Mouse (Mus musculus) adrenal gland, adult (tissue): ENCODE data around the gene Amacr.

Source experiments
- DNase-seq, 2 experiments: peaks; one replicate each; pipeline ENCODE4 v3.0.0; 2022 to 2023; ENCODE audit warnings: low spot score in 1 of 2; ENCODE audit not compliant: inconsistent age in 2 of 2

The Amacr gene

DNA sequence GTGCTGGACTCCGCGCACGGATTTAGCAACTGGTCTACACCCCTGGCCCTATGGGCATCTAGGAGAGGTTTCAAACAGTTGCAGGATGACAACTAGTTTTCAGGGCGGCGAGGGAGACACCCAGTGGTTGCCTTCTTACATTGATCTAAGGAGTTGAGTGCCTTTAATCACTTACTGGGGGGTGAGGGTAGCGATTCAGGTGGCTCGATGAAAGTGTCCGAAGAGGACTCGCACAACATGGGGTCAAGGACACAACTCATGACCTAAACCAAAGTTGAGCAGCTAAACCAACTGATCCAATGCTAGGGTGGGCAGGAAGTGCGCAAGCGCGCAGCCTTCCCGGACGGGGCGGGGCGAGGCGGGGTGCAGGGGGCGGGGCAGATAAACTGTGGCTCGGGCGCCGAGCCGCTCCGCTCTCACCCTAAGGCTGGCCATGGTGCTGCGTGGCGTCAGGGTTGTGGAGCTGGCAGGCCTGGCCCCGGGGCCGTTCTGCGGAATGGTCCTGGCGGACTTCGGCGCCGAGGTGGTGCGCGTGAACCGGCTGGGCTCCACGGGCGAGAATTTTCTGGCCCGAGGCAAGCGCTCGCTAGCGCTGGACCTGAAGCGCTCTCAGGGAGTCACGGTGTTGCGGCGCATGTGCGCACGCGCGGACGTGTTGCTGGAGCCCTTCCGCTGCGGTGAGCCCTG, at the start of gene Amacr:
Gene Amacr, plus strand, starts transcription at position 380 of the 687 bp plus-strand sequence.
- peak; percentile 92 to 98 for DNase-seq

DNA sequence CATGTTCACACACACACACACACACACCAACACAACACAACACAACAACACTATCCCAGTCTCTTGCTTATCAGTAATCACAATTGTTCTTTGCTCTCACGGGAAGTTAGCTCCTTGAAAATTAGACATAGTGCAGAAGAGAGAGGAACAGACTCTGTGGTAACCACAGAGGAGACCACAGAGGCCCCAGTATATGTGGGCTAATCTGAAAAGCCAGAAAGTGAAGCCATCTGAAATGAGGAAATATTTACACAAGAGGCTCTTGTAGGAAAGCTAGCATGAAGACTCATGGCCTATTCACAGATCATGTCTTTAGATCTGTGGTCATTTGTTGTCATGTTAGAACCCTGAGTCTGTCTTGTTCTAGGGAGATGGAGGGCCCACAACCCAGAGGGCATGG, 47.6 kb upstream of the Amacr start:
- no peak for DNase-seq

DNA sequence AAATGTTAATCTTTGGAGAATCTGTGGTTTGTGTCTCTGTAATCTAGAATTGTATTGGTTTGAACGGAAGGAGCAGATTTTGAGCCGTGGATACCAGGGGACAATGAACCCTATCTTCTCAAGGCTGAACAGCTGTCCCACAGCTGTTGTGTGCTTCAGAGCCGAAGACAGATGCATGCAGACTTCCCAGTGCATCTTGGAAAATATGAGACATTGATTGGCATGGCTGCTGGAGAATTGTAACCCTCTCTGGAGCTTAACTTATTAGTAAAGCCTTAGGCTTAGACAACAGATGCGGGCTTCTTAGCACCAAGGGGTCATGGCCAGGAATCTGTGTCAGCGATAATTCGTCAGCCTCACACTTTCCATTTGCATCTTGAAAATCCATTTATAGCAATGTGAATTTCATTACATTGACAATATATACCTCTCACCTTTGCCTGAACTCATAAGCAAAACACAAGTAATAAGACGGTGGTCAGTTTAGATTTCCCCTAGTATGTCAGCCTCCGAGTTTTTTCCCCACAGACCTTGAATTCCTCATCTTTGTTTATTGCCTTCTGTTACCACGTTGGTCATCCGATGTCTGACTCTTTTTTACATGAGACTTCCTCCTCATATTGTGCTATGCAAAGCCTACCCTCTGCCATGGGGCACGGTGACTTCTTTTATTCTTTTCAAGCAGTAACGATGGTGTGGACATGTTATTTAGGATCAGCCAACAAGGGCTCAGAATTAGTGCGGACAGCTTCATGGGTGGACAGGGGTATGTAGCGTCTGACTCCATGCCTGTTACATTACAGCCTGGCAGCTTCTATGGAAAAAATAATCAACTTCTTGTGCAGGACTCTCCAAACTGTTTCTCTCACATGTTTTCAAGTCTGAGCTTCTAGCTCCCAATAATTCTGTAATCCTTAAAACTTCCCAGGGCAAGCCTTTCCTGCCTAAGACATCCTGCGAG, 41.1 kb upstream of the Amacr start:
- DNase-seq, result no peak

DNA sequence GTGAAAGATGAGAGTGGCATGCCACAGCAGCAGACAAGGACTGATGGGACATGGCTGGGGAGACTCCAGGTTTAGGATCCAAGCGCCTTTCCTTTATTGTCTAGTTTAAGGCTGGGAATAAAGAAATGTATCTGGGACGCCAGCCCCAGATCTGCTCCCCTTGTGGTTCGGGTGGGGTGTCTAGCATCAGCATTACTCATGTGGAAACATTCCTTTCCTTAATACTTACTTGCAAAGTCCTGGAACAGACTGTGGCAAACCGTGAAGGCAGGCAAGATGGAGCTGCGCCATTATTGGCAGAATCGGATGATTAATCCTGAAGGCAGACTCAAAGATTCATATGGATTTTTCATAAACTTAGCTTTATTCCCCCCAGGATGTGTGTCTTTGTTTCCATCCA, 39.7 kb upstream of the Amacr start:
- no peak for DNase-seq

DNA sequence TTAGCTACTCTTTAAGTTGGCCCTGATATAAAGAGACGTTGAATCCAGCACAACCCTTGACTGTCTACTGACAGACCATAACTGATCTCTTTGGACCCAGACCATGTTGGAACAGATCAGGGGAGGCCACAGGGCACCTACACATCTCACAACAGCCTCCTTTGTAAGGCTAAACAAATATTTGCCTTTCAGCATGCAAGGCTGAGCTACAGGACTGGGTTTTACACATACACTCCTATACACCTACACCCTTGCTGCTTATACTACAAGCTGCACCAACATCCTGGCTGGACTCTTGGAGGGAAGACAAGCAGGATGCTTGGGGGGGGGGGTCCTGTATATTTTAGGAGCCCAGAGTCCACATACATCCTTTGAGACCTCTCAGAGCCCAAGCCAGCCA, 33.7 kb upstream of the Amacr start:
- DNase-seq, result no peak

DNA sequence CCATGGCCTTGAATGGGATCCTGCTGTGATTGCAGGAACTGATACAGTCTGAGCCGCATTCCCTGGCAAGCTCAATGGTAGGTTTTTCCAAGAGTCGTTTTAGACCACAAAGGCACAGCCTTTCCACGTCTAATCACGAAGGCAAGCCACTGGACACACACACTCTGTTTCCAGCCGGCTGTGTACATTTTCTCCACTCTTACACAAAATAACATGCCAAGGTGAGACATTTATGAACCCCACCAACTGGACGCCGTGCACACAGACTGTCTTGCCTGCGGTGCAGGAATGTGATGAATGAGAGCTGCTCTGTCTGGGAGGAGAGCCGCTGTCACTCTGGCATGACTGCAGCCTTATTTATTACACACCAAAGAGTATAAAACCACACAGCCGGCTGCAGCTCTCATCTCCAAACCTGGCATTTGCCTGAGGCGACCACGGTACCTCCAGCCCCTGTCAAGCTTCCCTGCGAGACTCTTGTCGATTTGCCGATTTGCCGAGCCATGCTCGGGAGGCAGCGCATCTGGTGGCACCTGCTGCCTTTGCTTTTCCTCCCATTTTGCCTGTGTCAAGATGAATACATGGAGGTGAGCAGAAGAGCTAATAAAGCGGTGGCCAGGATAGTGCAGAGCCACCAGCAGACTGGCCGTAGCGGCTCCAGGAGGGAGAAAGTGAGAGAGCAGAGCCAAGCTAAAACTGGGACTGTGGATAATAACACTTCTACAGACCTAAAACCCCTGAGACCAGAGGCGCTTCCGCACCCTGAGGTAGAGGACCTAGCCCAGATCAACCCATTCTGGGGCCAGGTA, 29.4 kb upstream of the Amacr start, which contains the start of gene C1qtnf3:
Gene C1qtnf3, plus strand, starts transcription at position 382 of the 809 bp plus-strand sequence.
- DNase-seq, result peak; percentile 15 to 30

DNA sequence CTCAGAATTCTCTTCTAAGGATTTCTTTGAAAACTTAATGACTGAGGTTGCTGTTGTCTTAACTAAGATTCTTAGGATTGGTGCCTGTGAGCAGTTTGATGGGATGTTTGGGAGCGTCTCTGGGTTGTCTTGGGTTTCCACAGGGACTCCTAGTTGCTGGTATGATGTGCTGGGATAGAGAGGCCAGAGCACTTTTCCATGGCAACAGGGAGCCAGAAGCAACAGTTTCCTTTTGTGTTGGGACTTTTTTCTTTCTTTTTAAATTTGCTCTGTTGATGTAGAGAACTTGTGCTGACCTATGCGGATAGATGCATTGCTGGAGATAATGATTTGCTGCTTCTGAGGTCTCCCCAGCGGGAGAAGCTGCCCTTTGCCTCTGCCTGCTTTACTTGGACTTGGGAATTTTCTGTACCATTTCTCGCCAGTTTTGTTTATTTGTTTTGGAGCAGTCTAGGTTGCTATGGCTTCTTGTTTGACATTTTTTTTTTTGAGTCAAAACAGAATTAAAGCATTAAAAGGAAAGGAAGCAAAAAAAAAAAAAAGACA, 28.7 kb upstream of the Amacr start:
- DNase-seq, result peak in 1 of 2 experiments; percentile 3

DNA sequence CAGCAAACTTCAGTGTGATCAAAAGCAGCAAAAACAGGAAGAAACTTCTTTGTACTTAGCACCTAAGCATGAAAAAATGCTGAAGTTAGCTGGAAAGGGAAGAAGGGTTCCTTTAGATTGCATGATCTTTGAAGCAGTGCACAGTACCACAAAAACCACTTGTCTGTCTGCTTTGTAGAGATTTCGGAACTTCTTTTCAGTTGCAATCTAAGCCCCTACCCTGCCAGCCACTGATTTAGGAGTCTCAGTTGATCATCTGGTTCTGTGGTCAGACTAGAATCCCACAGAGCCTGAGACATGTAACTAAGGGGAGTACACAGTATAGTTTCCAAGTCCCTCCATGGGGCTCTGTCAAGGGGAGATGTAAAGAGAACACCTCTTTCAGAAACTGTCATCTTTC, 28.1 kb upstream of the Amacr start:
- DNase-seq, result no peak

DNA sequence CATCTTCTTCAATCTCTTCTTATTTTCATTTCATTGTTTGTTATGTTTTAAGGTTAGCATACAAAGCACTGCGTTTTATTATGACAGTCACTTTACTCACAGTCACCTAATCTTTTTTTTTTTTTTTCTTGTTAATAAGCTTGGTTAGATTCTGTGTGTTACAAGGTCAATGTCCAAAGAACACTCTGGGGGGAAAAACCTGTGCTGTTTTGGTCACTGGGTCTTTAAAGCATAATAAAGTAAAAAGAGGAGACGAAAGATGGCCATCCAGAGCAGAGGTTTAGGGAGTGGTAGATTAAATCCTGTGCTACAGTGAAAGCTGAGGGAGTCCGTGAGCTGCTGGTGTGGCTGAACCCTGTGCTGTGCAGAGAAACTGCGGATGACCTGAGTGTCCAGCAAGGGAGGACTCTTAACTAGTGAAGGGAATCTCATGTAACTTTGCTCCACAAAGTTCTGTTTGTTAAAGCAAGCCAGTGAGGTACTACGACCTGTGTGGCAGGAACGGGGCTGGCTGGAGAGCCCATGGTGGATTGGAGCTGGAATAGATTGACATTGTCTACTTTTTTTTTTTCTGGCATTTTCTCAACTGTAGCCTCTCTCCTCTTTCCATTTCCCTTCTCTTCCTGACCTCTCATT, 27.1 kb upstream of the Amacr start:
- no peak for DNase-seq

DNA sequence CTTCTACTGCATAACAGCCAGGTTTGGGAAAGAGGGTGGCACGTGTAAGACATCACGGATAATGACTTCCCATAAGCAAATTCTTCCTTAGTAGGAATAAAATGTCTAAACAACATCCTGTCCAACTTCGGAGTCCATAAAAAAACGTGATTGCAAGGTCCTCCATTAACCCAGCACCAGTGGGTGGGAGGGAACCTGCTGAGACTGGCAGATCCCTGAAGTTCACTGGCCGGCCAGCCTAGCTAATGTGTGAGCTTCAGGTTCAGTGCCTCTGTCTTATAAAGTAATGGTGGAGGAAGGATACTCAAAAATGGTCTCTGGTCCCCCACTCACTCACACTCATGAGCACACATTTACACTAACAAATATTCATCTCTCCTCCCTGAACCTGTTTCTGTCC, 26.4 kb upstream of the Amacr start:
- no peak for DNase-seq

DNA sequence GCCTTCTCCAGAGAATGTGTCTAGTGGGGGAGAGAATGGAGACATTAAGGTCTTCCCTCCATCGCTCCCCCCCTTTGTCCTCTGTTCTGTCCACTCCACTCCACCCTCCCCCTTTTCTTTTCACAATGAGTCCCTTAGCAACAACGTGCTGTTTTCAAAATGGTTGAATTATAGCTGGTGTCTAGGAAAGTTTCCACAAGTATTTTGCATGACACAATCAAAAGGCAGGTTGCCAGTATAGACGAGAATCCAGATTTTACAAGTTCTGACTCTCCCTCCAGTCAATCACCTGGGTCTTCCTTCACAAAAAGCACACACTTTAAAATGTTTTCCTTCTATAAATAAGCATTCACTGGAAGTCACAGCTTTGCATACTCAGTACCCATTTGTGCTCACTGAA, 24.9 kb upstream of the Amacr start:
- DNase-seq, result no peak

DNA sequence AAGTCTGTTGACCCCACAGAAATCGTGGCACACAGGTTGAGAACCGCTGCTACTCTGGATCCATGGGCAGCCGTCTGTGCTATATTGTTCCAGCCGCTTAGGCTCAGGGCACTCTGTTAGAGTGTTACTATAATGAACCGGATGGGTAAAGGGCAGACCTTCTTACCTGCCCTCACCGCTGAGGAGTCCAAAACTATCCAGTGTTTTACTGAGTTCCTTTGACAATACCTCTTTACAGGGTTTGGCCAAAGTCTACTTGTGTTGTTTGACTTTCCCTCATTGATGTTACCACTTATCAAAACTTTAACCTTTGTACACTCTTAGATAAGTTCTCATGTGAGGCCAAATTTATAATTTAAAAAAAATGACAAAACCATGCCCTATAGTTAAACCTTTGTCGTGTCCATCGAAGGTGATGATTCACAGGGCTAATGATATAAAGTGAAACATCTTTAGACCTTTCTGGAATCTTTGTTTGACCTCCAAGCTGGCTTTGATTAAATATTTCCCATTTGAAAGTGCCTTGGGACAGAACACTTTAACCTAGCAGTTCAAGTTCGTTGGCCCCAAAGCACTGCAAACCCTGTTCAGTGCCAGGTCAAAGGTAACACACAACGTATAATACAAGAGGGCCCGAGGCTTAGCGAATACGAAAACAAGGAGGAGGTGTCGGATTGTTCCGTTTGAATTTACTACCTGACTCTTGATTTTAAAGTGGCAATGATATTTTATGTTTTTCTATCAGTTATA, 22.1 kb upstream of the Amacr start:
- no peak for DNase-seq

DNA sequence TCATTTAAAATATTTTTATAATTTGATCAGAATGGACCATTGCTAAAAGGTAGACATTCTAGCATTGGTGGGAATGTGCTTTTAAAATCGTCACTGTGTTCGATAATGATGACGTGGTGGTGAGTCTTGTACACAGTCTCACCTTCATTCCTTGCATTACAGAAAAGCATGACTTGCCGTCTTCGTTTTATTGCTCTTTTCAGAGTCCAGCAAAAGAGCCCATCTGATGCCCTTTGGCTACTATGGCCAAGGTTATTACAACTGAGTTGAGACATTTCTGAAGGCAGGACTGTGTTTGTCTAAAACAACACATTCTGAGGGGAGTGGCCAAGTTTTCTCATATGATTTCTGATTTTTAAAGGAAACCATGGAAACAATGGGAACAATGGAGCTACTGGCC, 21.3 kb upstream of the Amacr start:
- no peak for DNase-seq

DNA sequence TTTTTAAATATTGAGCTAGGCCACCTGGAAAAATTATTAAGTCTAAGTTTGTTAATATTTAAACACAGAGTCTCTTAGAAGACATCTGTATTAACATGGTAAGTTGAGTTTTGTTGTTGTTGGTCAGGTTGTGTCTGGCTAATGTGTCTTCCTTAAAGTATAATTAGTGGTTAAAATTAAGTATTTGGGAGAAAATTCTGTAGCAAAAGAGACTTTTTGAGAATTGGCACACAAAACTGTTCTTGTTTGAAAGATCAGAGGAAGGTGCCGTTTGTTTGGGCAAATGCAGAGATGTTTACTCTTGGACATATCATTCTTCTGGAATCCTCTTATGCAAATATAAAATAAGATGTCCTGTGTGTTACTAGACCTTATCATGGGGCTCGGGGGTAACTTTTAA, 19.0 kb upstream of the Amacr start:
- DNase-seq, result no peak

DNA sequence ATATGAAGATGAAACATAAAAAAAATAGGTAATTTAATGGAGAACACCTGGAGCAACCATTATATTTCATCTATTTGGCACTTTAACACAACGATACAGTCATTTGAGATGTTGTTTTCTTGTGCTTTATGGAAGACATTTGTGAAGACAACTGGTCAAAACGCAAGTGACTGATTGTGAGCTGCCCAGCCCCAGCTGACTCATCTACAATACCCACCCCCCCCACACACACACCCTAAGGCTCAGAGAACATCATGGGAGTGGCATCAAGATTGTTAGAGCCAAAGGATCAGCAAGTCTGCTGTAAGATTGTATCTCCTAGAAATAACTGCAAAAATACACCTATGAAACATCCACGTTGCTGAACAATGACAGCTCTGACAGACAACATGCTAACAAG, 12.1 kb upstream of the Amacr start:
- no peak for DNase-seq

DNA sequence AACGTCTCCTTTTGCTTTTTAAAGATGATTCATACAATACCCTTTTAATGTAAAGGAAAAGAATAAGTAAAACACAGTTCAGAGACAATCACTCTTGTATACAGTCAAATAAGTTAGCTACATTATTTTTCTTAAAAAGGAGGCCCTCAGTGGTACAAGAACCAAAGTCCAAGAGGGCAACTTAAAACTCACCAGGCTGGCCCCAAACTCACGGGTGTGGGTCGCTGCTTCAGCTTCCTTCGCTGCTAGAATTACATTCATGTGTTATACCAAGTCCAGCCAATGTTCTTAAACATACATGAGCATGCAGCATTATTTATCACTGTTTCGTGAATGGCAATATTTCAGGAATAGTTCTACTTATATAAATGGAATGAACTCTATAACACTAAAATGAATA, 10.8 kb upstream of the Amacr start:
- DNase-seq, result no peak

DNA sequence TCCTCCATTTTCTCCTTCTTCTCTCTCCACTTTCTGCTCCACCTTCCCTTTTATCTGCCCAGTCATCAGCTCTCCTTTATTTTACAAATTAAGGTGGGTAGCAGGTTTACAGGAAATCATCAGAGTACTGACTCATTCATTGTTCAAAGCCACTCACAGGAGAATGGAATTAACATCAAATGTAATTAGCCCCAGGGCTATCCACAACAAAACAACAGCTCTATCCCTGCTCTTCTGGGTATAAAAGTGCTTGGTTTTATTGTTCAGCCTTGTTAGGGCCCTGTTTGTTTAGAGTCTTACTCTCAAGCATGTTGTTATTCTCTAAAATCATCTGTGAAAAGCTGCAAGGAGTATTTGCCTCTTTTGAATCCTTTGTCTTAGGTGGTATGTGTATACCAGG, 4.4 kb upstream of the Amacr start:
- DNase-seq, result no peak

DNA sequence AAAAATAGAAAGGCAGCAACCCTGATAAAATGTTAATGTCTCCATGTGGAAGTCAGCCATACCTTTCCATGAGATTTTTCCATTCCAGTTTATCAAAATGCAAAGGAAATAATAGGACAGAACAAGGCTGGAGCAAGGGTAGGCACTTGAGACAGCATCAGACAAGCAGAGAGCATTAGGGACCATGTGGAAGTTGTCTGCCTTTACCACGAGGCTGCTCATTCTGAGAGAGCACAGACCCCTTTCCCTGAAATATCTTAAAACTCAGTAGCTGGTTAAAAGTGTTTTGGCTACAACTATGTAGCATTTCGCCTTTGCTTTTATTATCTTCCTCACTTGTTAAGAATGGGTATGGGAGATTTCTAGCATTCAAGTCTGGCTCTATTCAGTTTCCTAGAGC, 844 bp upstream of the Amacr start:
- DNase-seq, result no peak

DNA sequence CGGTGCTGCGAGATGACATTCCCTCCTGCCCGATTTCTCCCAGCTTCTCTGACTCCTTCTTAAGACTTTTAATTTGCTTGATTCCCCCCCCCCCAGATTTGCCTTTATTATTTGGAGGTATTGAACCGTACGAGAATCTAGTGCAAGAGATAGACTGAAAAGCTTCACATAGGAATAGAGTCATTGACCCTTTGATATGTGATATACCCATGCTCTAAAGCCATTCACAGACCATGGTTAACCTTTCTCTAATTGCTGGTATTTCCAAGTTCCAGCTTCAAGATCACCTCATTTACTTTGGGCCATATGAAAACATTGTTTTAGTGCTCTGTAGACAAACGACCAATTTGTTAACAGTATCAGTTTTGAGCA, 494 bp downstream of the Amacr start:
- DNase-seq, result no peak

DNA sequence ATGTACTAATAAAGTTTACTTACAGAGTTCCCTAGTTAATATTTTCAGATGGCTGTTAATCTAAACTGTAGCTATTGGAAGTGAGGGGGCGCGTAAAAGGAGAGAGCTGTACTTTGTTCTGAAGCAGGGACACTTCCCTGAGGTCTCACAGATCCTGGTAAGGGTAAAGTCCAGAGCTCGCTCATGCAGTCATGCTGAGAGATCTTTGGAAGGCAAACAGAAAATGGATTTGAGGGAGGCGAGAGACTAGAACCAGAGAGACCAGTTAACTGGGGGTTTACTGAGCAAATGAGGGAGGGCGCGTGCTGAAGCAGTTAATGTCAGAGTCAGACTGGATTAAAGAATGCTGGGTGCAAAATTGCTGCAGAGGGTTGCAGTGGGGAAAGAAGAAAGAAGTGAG, 4.2 kb downstream of the Amacr start:
- DNase-seq, result no peak
